Mouse (Mus musculus) erythroid progenitor cell, adult 5-6 weeks (primary cell): ENCODE results near the gene Glcci1. TPM values are rescaled to one million over a fixed set of nuclear protein-coding genes. Genes with fewer than 3 reads are reported as not detected.

Experiments used
- ATAC-seq: replicated peaks from 2 replicates; pipeline ENCODE4 v1.8.0; 2016; ENCODE audit warnings: moderate number of reproducible peaks, mild to moderate bottlenecking, moderate TSS enrichment, inconsistent platforms; ENCODE audit not compliant: poor library complexity, low FRiP score, severe bottlenecking
- total RNA-seq, 2 experiments: library from RNA; stranded (forward) in 1 of 2; stranded (reverse) in 1 of 2; fragments of 150-400 nt in 1 of 2; fragments of 186-747, 209-891 nt in 1 of 2; gene quantifications; 2 replicates each; pipeline versions ENCODE4 v1.2.3 to v1.2.4; 2015 to 2017; ENCODE audit warnings: low replicate concordance in 2 of 2

Gene Glcci1
- total RNA-seq, 2 experiments from 2014 or later, result 7.3 to 8.4 TPM

DNA sequence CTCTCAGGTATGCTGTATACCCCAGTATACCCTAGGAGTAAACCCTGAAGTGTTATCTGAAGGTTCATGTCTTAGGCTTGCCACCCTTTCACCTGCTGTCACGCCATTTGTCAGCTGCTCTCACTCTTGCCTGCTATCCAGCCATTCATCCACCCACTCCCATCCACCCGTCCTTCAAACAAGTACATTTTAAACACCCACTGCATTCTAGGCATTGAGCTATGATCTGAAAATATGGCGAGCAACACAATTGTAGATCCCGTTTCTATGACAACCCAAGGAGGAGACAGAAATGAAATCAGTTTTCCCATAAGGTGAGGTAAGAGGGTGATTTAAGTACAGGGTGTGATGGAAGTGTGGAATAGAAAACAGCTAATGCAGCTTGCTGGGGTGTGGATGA, 128.7 kb downstream of the Glcci1 start:
- no peak for ATAC-seq

DNA sequence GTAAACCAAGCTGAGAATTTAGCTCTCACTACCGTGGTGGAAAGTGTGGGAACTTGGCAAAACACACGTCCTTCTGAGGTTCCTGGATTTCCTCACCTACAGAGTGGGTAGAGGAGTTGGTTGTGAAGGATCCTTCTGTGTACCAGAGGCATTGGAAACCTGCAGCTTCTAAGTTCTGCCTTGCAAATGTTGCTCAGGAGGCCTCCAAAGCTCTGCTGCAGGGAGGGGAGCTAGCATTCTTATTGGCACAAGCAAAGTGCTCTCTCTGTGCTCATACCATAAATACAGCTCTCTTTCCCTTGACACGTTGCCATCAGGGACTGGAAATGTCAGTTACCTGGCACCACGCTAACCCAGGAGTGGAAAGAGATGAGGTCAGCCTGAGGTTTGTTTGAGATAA, 129.5 kb downstream of the Glcci1 start:
- no peak for ATAC-seq

DNA sequence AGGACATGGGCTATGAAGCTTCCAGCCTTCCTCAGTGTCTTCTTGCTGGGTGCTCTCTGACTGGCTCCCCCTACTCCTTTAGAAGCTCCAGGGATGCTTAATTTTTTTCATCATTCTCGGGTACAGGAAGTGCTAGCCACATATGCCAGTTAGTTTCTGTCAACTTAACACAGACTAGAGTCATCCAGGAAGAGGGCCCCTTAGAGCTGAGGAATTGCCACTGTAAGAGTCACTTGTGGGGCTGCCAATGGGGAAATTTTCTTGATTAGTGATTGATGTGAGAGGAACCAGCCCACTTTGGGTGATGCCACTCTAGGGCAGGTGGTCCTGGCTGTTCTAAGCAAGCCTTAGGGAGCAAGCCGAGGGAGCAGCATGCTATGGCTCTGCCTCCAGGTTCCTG, 130.1 kb downstream of the Glcci1 start:
- no peak for ATAC-seq

DNA sequence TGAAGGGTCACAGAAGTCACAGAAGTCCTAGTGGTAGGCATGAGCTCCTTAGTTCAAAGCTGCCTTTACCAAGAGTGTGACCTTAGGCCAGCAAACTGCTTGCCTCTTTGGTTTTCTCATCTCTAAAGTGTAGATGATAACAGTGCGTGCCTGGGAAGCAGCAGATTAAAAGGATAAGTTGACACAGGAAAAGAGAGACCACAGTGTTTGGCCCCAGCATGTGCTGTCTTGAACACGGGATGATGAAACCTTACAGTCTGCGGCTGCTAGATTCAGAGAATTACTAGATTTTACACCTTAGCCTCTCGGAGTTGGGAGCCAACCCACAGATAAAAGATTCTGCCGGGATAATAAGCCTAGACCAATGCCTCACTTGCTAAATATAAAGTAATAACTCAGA, 131.5 kb downstream of the Glcci1 start:
- no peak for ATAC-seq

DNA sequence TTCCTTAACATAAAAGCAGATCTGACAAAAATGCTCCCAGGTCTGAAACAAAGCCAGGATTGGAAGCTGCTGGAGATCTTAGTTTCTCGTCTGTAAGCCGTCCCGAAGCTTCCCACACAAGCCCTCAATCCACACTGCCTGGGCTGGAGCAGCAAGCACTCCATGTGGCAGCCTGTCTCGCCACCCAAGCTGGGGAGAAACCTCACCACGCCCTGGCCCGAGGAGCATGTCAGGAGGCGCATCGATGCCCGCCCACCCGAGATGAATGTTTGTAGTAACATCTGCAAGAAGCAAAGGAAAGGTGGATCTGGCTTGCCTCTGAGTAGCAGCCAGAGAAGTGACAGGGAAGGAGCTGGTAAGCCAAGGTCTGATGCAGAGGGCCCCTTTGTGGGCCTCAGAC, 135.3 kb downstream of the Glcci1 start:
- 0 out of 2 replicates have a peak, but pooled peaks have one; percentile 18 for ATAC-seq

DNA sequence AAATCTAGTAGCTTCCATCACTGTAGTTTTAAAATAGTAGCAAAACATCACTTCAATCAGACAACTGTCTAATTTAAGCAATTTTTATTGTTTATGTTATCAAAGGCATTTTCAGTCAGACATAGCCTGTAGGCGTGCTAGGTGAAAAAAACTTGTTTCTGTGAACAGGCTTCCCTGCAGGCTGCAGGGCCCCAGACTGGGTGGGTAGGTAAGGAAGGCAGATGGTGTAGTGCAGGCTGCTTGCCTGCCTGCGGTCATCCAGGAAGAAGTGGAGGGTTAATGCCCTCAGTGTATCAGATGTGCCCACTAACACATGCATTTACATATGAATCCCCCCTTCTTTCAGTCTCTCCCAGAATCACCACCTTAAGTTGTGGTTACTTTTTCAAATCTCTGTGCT, 136.3 kb downstream of the Glcci1 start:
- ATAC-seq, result no peak
